Mouse (Mus musculus) embryonic facial prominence, embryonic 13.5 days (tissue): ENCODE measurements around the gene Irx3. TPM values are rescaled to one million over a fixed set of nuclear protein-coding genes. Genes with fewer than 3 reads are reported as not detected.

ENCODE experiments used
- ATAC-seq: fragments of 200-750 bp; cut with Nextera tagmentation; 2 replicates; pipeline ENCODE4 v1.8.0; 2017; ENCODE audit warnings: low read depth; ENCODE audit not compliant: insufficient number of reproducible peaks, insufficient read depth, low FRiP score, low TSS enrichment
- H3K27ac ChIP-seq: fragments of 300-500 bp; sonication (generic); 2 replicates; pipeline ENCODE4 v1.5.1; 2015; ENCODE audit warnings: moderate library complexity, mild to moderate bottlenecking, inconsistent platforms
- H3K27me3 ChIP-seq: fragments of 300-500 bp; sonication (generic); 2 replicates; pipeline ENCODE4 v1.6.1; 2015; ENCODE audit warnings: mild to moderate bottlenecking, inconsistent platforms
- H3K36me3 ChIP-seq: fragments of 300-500 bp; sonication (generic); 2 replicates; pipeline ENCODE4 v1.6.1; 2015; ENCODE audit warnings: mild to moderate bottlenecking, inconsistent platforms
- H3K4me1 ChIP-seq: fragments of 300-500 bp; sonication (generic); 2 replicates; pipeline ENCODE4 v1.6.1; 2015; ENCODE audit warnings: inconsistent platforms
- H3K4me2 ChIP-seq: fragments of 300-500 bp; sonication (generic); 2 replicates; pipeline ENCODE4 v1.6.1; 2015; ENCODE audit warnings: moderate library complexity, mild to moderate bottlenecking, inconsistent platforms
- H3K4me3 ChIP-seq: fragments of 300-500 bp; sonication (generic); 2 replicates; pipeline ENCODE4 v1.5.1; 2015; ENCODE audit warnings: mild to moderate bottlenecking, inconsistent platforms
- H3K9ac ChIP-seq: fragments of 300-500 bp; sonication (generic); 2 replicates; pipeline ENCODE4 v1.6.1; 2015; ENCODE audit warnings: mild to moderate bottlenecking, inconsistent platforms
- H3K9me3 ChIP-seq: fragments of 300-500 bp; sonication (generic); 2 replicates; pipeline ENCODE4 v1.6.1; 2016; ENCODE audit warnings: inconsistent platforms
- WGBS: fragments of 180-500 bp; shearing (Covaris S2); methylation state at CpG from one replicate; pipeline ENCODE4 v1.1.7; 2015; ENCODE audit warnings: mixed read lengths; 5-methylcytosine and 5-hydroxymethylcytosine counted together
- polyA plus RNA-seq: library from polyadenylated mRNA; unstranded; fragments of >200 nt; fragmentation: Nextera tagmentation; extraction: Ambion mirVana; gene quantifications from 2 replicates; pipeline ENCODE4 v1.2.1, GENCODE M21; 2015

Irx3 gene
- polyA plus RNA-seq, 1 experiment from 2014 or later = 32.6 TPM

- no peak overlapping the region for H3K27ac ChIP-seq
- peaks cover 8% of the 10 kb centered on the region for H3K27me3 ChIP-seq
- H3K9ac ChIP-seq = no peak overlapping the region
- ATAC-seq = no peak
- H3K36me3 ChIP-seq = no peaks in the 10 kb centered on the region
- H3K4me3 ChIP-seq = no peak overlapping the region
- WGBS = 59% methylated on average over 4 of the region's 4 CpGs
- peaks cover 8% of the 10 kb centered on the region; the same call in 1 of the 2 replicates for H3K4me1 ChIP-seq
- no peaks in the 10 kb centered on the region for H3K9me3 ChIP-seq
- no peak overlapping the region for H3K4me2 ChIP-seq
Observed at GRCm38 (mm10) chr8:91819778-91820177, 17.9 kb upstream of the Irx3 start.

- no peaks in the 10 kb centered on the region for H3K36me3 ChIP-seq
- no peaks in the 10 kb centered on the region for H3K9me3 ChIP-seq
- ATAC-seq = no peak
- H3K4me1 ChIP-seq = peaks cover 8% of the 10 kb centered on the region; the same call in 1 of the 2 replicates
- WGBS = 29% methylated on average over 3 of the region's 3 CpGs
- H3K27ac ChIP-seq = no peak overlapping the region
- H3K4me3 ChIP-seq = no peak overlapping the region
- no peak overlapping the region for H3K4me2 ChIP-seq
- no peak overlapping the region for H3K9ac ChIP-seq
- peaks cover 12% of the 10 kb centered on the region for H3K27me3 ChIP-seq
Observed at GRCm38 (mm10) chr8:91818784-91819183, 16.9 kb upstream of the Irx3 start.

- Histone ChIP-seq H3K9me3 (no peaks in the 10 kb centered on the region), H3K4me1 (no peaks in the 10 kb centered on the region), H3K4me3 (no peak overlapping the region), H3K27me3 (peaks cover 25% of the 10 kb centered on the region), H3K9ac (no peak overlapping the region), H3K36me3 (no peaks in the 10 kb centered on the region), H3K4me2 (no peak overlapping the region), H3K27ac (no peak overlapping the region)
- ATAC-seq = no peak
- 90% methylated on average over 4 of the region's 4 CpGs for WGBS
Observed at GRCm38 (mm10) chr8:91814106-91814505, 12.2 kb upstream of the Irx3 start.

GRCm38 (mm10) chr8:91806720-91807241, 4.9 kb upstream of the Irx3 start:
- no peak for ATAC-seq
- H3K9ac ChIP-seq = no peak overlapping the region
- H3K36me3 ChIP-seq = no peaks in the 10 kb centered on the region
- peak overlapping the region; percentile 41 for H3K4me3 ChIP-seq
- peaks cover 77% of the 10 kb centered on the region for H3K27me3 ChIP-seq
- 11% methylated on average over 12 of the region's 12 CpGs for WGBS
- H3K27ac ChIP-seq = no peak overlapping the region
- peaks cover 53% of the 10 kb centered on the region for H3K4me1 ChIP-seq
- peak overlapping the region; percentile 70 for H3K4me2 ChIP-seq
- H3K9me3 ChIP-seq = no peaks in the 10 kb centered on the region

- H3K9me3 ChIP-seq = no peaks in the 10 kb centered on the region
- WGBS = 5% methylated on average over 33 of the region's 33 CpGs
- H3K4me1 ChIP-seq = peaks cover 54% of the 10 kb centered on the region
- H3K27me3 ChIP-seq = peaks cover 75% of the 10 kb centered on the region
- H3K4me3 ChIP-seq = peak overlapping the region; percentile 41
- ATAC-seq = no peak
- H3K4me2 ChIP-seq = peak overlapping the region; percentile 70
- no peak overlapping the region for H3K27ac ChIP-seq
- peak overlapping the region; percentile 51; the same call in 1 of the 2 replicates for H3K9ac ChIP-seq
- no peaks in the 10 kb centered on the region for H3K36me3 ChIP-seq
Observed at GRCm38 (mm10) chr8:91806084-91806719, 4.3 kb upstream of the Irx3 start.

GRCm38 (mm10) chr8:91805254-91805671, 3.4 kb upstream of the Irx3 start:
- Histone ChIP-seq H3K36me3 (no peaks in the 10 kb centered on the region), H3K9ac (peak overlapping the region; percentile 71), H3K9me3 (no peaks in the 10 kb centered on the region), H3K27me3 (peaks cover 82% of the 10 kb centered on the region), H3K4me3 (peak overlapping the region; percentile 41), H3K4me1 (peaks cover 61% of the 10 kb centered on the region), H3K4me2 (peak overlapping the region; percentile 70), H3K27ac (peak overlapping the region; percentile 39; the same call in 1 of the 2 replicates)
- ATAC-seq = no peak
- 2% methylated on average over 32 of the region's 32 CpGs for WGBS

GRCm38 (mm10) chr8:91804403-91805253, 2.8 kb upstream of the Irx3 start:
- ATAC-seq = no peak
- peaks cover 86% of the 10 kb centered on the region for H3K27me3 ChIP-seq
- H3K9ac ChIP-seq = peak overlapping the region; percentile 71
- H3K4me1 ChIP-seq = peaks cover 68% of the 10 kb centered on the region
- WGBS = 5% methylated on average over 36 of the region's 36 CpGs
- H3K4me3 ChIP-seq = peak overlapping the region; percentile 41
- H3K4me2 ChIP-seq = peak overlapping the region; percentile 70
- no peaks in the 10 kb centered on the region for H3K9me3 ChIP-seq
- no peak overlapping the region for H3K27ac ChIP-seq
- no peaks in the 10 kb centered on the region for H3K36me3 ChIP-seq

GRCm38 (mm10) chr8:91803515-91804402, 1.9 kb upstream of the Irx3 start:
- peaks cover 86% of the 10 kb centered on the region for H3K27me3 ChIP-seq

GRCm38 (mm10) chr8:91802401-91803322, 795 bp upstream of the Irx3 start:
- Histone ChIP-seq H3K9me3 (no peaks in the 10 kb centered on the region), H3K4me3 (peak overlapping the region; percentile 73), H3K4me2 (peak overlapping the region; percentile 84), H3K27ac (peak overlapping the region; percentile 97), H3K9ac (peak overlapping the region; percentile 88), H3K36me3 (no peaks in the 10 kb centered on the region), H3K4me1 (peaks cover 82% of the 10 kb centered on the region), H3K27me3 (peaks cover 85% of the 10 kb centered on the region)
- WGBS = 4% methylated on average over 29 of the region's 29 CpGs
- ATAC-seq = no peak

More at GRCm38 (mm10) chr8:91803515-91804402, 1.9 kb upstream of the Irx3 start:
- ATAC-seq = no peak
- H3K4me3 ChIP-seq = peak overlapping the region; percentile 19
- peaks cover 75% of the 10 kb centered on the region for H3K4me1 ChIP-seq
- peak overlapping the region; percentile 84 for H3K4me2 ChIP-seq
- no peak overlapping the region for H3K9ac ChIP-seq
- no peaks in the 10 kb centered on the region for H3K9me3 ChIP-seq
- WGBS = 25% methylated on average over 28 of the region's 28 CpGs
- no peak overlapping the region for H3K27ac ChIP-seq
- no peaks in the 10 kb centered on the region for H3K36me3 ChIP-seq

- Histone ChIP-seq H3K9ac (peak overlapping the region; percentile 88), H3K36me3 (no peaks in the 10 kb centered on the region), H3K4me3 (peak overlapping the region; percentile 73), H3K9me3 (no peaks in the 10 kb centered on the region), H3K27me3 (peaks cover 84% of the 10 kb centered on the region), H3K4me1 (peaks cover 79% of the 10 kb centered on the region), H3K4me2 (peak overlapping the region; percentile 84), H3K27ac (peak overlapping the region; percentile 97)
- ATAC-seq = peak; percentile 71
- WGBS = 0% methylated on average over 37 of the region's 57 CpGs
Observed at GRCm38 (mm10) chr8:91801241-91801811, 541 bp downstream of the Irx3 start.
